Mouse (Mus musculus) lung, embryonic 14.5 days (tissue): ENCODE measurements around the gene Calcoco2. TPM values are rescaled to one million over a fixed set of nuclear protein-coding genes. Genes with fewer than 3 reads are reported as not detected.
"Not testable (repeated sequence)": the region's sequence is repeated elsewhere in the genome, so short reads cannot be mapped to it uniquely, and the experiment has no call there.

Experiments used
- ATAC-seq: fragments of 200-750 bp; cut with Nextera tagmentation; 2 replicates; pipeline ENCODE4 v1.8.0; 2017; ENCODE audit warnings: mild to moderate bottlenecking, moderate TSS enrichment, moderate library complexity; ENCODE audit not compliant: insufficient read depth
- DNase-seq: peaks from one replicate; pipeline ENCODE4 v3.0.0-alpha.2; 2015
- H3K27ac ChIP-seq: fragments of 300-500 bp; sonication (generic); 2 replicates; pipeline ENCODE4 v1.5.1; 2014; ENCODE audit warnings: low read depth, mild to moderate bottlenecking, moderate library complexity
- H3K27me3 ChIP-seq: fragments of 300-500 bp; sonication (generic); 2 replicates; pipeline ENCODE4 v1.6.1; 2014; ENCODE audit warnings: low read length, control low read depth; ENCODE audit not compliant: insufficient read depth
- H3K36me3 ChIP-seq: fragments of 300-500 bp; sonication (generic); 2 replicates; pipeline ENCODE4 v1.6.1; 2014; ENCODE audit warnings: control low read depth; ENCODE audit not compliant: insufficient read depth
- H3K4me1 ChIP-seq: fragments of 300-500 bp; sonication (generic); 2 replicates; pipeline ENCODE4 v1.6.1; 2014; ENCODE audit warnings: antibody characterized with exemption, control low read depth; ENCODE audit not compliant: insufficient read depth
- H3K4me2 ChIP-seq: fragments of 300-500 bp; sonication (generic); 2 replicates; pipeline ENCODE4 v1.6.1; 2014; ENCODE audit warnings: mild to moderate bottlenecking
- H3K4me3 ChIP-seq: fragments of 300-500 bp; sonication (generic); 2 replicates; pipeline ENCODE4 v1.5.1; 2014; ENCODE audit warnings: low read depth, low read length
- H3K9ac ChIP-seq: fragments of 300-500 bp; sonication (generic); 2 replicates; pipeline ENCODE4 v1.6.1; 2014
- H3K9me3 ChIP-seq: fragments of 300-500 bp; sonication (generic); 2 replicates; pipeline ENCODE4 v1.6.1; 2016; ENCODE audit warnings: low read depth, low read length, control low read depth
- CTCF ChIP-seq: IDR thresholded peaks from 2 replicates; pipeline ENCODE4 v1.5.1; 2016; ENCODE audit warnings: antibody characterized with exemption, low read depth
- WGBS: fragments of 180-500 bp; shearing (Covaris S2); extraction: QIAGEN DNeasy Blood & Tissue Kit; methylation state at CpG from one replicate; pipeline ENCODE4 v1.1.7; 2014; 5-methylcytosine and 5-hydroxymethylcytosine counted together
- polyA plus RNA-seq: library from polyadenylated mRNA; unstranded; fragments of >200 nt; fragmentation: Nextera tagmentation; extraction: Ambion mirVana; gene quantifications from 2 replicates; pipeline ENCODE4 v1.2.1, GENCODE M21; 2014

The Calcoco2 gene
- polyA plus RNA-seq, 1 experiment from 2014 or later: not detected

- Histone ChIP-seq H3K4me1 (no peaks in the 10 kb centered on the region), H3K4me2 (no peak overlapping the region), H3K27ac (0 out of 2 replicates have a peak overlapping the region, but pooled peaks have one; percentile 37), H3K9ac (no peak overlapping the region), H3K36me3 (no peaks in the 10 kb centered on the region), H3K9me3 (no peaks in the 10 kb centered on the region), H3K27me3 (no peaks in the 10 kb centered on the region), H3K4me3 (no peak overlapping the region)
- WGBS: 35% methylated on average over 2 of the region's 2 CpGs
- no peak for TF ChIP-seq CTCF
- no peak for ATAC-seq
- DNase-seq: peak; percentile 26
Observed at GRCm38 (mm10) chr11:96114077-96114476, 2.3 kb upstream of the Calcoco2 start.

- TF ChIP-seq CTCF: peak; percentile 37
- WGBS: 58% methylated on average over 2 of the region's 2 CpGs
- not testable (repeated sequence) for H3K27me3 ChIP-seq, H3K27ac ChIP-seq, H3K36me3 ChIP-seq, DNase-seq, H3K9me3 ChIP-seq, H3K4me3 ChIP-seq, H3K4me2 ChIP-seq, ATAC-seq, H3K4me1 ChIP-seq, H3K9ac ChIP-seq
Observed at GRCm38 (mm10) chr11:96110950-96111349, 814 bp downstream of the Calcoco2 start.

- H3K27me3 ChIP-seq: no peaks in the 10 kb centered on the region
- no peak overlapping the region for H3K9ac ChIP-seq
- ATAC-seq (no peak), DNase-seq (peak; percentile 57)
- H3K27ac ChIP-seq: no peak overlapping the region
- WGBS: 82% methylated on average over 1 of the region's 1 CpGs
- H3K4me2 ChIP-seq: no peak overlapping the region
- TF ChIP-seq CTCF: no peak
- H3K4me1 ChIP-seq: no peaks in the 10 kb centered on the region
- H3K36me3 ChIP-seq: no peaks in the 10 kb centered on the region
- H3K4me3 ChIP-seq: no peak overlapping the region
- no peaks in the 10 kb centered on the region for H3K9me3 ChIP-seq
Observed at GRCm38 (mm10) chr11:96108376-96108775, 3.4 kb downstream of the Calcoco2 start.

- DNase-seq: peak; percentile 72
- H3K4me1 ChIP-seq: no peaks in the 10 kb centered on the region
- no peak overlapping the region for H3K9ac ChIP-seq
- H3K4me2 ChIP-seq: no peak overlapping the region
- H3K27ac ChIP-seq: no peak overlapping the region
- H3K9me3 ChIP-seq: no peaks in the 10 kb centered on the region
- ATAC-seq: no peak
- no peaks in the 10 kb centered on the region for H3K36me3 ChIP-seq
- H3K27me3 ChIP-seq: no peaks in the 10 kb centered on the region
- no peak overlapping the region for H3K4me3 ChIP-seq
- 4% methylated on average over 3 of the region's 3 CpGs for WGBS
- peak; percentile 94 for TF ChIP-seq CTCF
Observed at GRCm38 (mm10) chr11:96093361-96093760, 18.4 kb downstream of the Calcoco2 start.

- Histone ChIP-seq H3K4me2 (no peak overlapping the region), H3K9ac (no peak overlapping the region), H3K27ac (no peak overlapping the region), H3K4me3 (no peak overlapping the region), H3K36me3 (no peaks in the 10 kb centered on the region), H3K4me1 (no peaks in the 10 kb centered on the region), H3K9me3 (no peaks in the 10 kb centered on the region), H3K27me3 (no peaks in the 10 kb centered on the region)
- no peak for TF ChIP-seq CTCF
- DNase-seq: no peak
- 43% methylated on average over 7 of the region's 7 CpGs for WGBS
- no peak for ATAC-seq
Observed at GRCm38 (mm10) chr11:96092674-96093291, 19.0 kb downstream of the Calcoco2 start.

GRCm38 (mm10) chr11:96091073-96091472 lies 20.7 kb downstream of the Calcoco2 start:
- peak; percentile 49 for DNase-seq
- no peak for ATAC-seq

GRCm38 (mm10) chr11:96087981-96088380 lies 23.8 kb downstream of the Calcoco2 start:
- no peaks in the 10 kb centered on the region for H3K9me3 ChIP-seq
- ATAC-seq (no peak), DNase-seq (no peak)
- no peak overlapping the region for H3K27ac ChIP-seq
- no peaks in the 10 kb centered on the region for H3K36me3 ChIP-seq
- H3K4me1 ChIP-seq: no peaks in the 10 kb centered on the region
- 83% methylated on average over 6 of the region's 6 CpGs for whole genome bisulfite sequencing
- no peak overlapping the region for H3K4me3 ChIP-seq
- H3K27me3 ChIP-seq: no peaks in the 10 kb centered on the region
- no peak for TF ChIP-seq CTCF
- no peak overlapping the region for H3K9ac ChIP-seq
- H3K4me2 ChIP-seq: no peak overlapping the region

More at GRCm38 (mm10) chr11:96091073-96091472, 20.7 kb downstream of the Calcoco2 start:
- 59% methylated on average over 2 of the region's 2 CpGs for WGBS
- H3K4me2 ChIP-seq: no peak overlapping the region
- TF ChIP-seq CTCF: peak; percentile 57
- H3K27ac ChIP-seq: no peak overlapping the region
- H3K9ac ChIP-seq: no peak overlapping the region
- H3K9me3 ChIP-seq: no peaks in the 10 kb centered on the region
- no peaks in the 10 kb centered on the region for H3K36me3 ChIP-seq
- H3K27me3 ChIP-seq: no peaks in the 10 kb centered on the region
- no peaks in the 10 kb centered on the region for H3K4me1 ChIP-seq
- no peak overlapping the region for H3K4me3 ChIP-seq
